Mouse (Mus musculus) embryo, embryonic 11 days (tissue): Measurements from ENCODE around the gene Mllt10.

Experiments used
- DNase-seq: peaks from one replicate; pipeline ENCODE4 v3.0.0-alpha.2; 2015

The Mllt10 gene

DNA sequence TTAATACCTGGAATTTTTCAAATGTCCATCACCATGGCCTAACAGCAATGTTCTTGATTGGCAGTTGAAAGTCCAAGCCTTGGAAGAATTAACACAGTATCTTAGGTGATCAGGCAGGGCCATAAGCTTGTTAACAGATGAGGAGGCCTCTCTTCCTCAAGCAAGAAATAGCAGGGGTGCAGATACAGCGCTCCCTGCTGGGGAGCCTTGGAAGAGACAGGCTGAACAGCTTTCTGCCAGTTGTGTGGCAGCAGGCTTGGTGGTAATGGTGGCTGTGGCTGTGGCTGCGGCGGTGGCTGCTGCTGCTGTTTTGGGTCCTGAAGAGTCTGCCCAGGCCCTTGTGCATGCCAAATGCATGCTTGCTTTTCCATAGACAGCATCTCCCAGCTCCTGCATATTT, 150.1 kb downstream of the Mllt10 start:
- DNase-seq = peak; percentile 55

DNA sequence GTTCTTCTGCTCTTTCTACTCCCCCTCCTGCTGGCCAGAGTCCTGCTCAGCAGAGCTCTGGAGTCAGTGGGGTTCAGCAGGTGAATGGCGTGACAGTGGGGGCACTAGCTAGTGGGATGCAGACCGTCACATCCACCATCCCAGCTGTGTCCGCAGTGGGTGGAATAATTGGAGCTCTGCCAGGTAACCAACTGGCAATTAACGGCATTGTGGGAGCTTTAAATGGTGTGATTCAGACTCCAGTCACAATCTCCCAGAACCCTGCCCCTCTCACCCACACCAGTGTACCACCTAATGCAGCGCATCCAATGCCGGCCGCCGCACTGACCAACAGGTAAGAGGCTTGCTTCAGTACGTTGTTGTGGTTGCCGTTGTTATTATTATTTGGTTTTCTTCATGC, 151.8 kb downstream of the Mllt10 start:
- no peak for DNase-seq

DNA sequence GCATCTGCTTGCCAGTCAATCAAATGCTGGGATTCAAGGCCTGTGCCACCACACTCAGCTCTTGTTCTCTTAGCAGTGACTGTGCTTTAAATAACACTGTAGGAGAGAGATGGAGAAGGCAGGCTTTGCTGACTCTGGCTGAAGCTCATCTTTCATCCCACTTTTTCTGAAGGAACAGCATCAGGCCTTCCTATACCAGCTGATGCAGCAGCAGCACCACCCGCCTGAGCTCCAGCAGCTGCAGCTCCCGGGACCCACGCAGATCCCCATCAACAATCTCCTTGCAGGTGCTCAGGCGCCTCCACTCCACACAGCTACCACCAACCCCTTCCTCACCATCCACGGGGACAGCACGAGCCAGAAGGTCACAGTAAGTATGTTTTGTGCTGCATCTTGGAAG, 153.5 kb downstream of the Mllt10 start:
- DNase-seq = no peak

DNA sequence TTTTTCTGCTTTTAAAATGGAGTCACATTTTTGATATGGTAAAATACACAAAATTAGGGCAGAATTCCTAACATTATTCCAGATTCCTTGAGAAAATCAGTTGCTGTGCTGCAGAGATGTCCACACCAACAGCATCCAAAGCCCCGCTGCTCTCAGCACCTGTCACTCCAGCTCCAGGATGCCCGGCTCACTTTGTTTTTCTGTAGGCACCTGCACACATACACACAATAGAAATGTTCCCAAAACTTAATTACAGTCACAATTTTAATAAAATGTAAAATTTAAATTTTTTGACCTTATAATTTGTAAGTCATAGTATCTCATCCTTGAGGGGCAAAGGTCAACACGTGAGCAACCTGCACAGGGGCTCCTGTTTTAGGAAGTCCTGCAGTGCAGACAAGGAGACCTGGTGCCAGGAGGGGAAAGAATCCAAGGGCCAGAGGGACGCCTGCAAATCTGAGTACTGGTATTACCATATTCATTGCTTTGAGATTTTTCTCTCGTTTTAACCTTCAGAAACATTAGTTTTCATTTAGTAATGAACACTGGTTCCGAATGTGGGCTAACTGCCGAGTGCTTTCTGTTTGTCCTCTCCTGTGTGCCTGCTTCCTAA, 154.3 kb downstream of the Mllt10 start:
- DNase-seq = no peak

DNA sequence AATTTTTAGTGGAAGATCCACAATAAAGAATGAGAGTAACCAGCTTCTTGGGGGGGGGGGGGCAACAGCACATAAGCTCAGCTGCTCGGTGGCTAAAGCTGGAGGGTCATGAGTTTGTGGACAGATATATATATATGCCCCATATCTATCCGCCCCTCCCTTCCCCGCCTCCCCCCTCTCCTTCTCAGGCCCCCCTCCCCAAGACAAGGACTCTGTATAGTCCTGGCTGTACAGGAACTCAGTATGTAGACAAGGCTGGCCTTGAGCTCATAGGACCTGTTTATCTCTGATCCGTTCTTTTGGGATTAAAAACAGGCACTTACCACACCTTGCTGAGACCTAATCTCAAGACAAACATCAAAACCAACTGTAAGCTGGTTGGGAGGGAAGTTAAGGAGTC, 154.9 kb downstream of the Mllt10 start:
- DNase-seq = no peak

DNA sequence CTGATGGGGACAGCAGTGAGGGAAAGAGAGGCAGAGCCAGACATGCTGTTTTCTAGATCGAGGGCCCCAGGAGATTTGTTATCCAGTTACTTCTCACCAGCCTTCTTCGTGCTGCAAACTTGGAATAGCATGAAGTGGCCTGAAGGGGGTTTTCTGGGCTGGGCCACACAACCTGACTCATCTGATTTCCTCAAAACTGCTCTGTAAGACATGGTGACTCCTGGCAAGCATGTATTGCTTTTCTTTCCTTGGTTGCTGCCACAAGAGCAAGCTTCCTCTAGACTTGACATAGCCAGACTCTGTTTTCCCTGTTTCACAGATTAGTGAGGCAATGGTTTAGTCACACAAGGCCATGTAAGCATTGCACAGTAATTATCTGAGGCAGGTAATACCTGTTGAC, 159.0 kb downstream of the Mllt10 start:
- no peak for DNase-seq

DNA sequence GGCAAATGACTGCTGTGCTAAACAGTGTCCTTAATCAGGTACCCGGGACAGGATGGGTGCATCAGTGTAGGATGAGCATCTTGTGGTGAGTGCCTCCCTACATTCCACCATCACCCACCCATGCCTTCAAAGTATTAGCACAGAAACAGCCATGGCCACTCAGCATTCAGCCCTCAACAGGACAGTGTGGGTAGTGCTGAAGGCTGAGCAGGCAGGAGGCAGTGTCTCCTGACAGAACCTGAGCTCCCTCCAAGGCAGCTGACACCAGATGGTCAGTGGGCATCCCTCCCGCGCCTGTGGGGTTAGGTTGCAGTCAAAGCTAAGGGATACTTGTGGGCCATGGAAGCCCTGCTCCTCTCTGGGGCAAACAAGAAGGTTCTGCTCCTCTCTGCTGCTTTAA, 162.8 kb downstream of the Mllt10 start:
- peak; percentile 35 for DNase-seq

DNA sequence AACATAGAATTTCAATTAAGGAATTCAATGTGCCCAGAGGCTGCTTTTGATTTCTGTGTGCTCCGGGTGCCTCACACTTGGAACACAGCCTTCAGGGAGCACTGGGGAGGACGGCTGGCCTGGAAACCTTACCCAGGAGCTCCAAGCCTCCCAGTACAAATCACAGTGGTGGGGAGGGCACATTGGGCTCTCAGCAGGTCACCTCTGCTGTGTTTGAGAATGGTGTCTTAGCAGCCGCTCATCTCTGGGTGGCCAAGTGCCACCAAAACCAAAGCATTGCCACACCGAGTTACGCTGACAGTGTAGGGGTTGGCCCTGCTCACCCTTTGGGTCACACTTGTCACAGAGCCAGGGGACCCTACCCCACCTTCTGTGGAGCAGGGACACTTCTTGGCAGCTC, 163.5 kb downstream of the Mllt10 start:
- DNase-seq = no peak

DNA sequence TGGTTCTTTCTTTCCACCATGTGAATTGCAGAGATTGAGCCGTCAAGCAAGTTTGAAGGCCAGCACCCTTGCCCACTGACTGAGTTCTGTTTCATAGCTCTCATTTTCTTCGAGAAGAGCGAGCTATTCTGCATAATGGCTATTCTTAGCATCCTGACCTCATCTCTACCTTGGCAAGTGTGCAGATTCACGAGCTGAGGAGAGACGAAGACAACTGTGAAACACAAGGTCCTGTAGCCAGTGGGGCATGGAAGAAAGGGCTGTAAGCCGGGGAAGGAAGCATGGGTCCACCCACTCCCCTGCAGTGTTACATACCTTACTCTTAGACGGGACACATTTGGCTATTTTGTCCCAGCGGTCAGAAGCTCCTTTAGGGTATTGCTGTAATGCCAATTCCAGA, 164.1 kb downstream of the Mllt10 start:
- no peak for DNase-seq

DNA sequence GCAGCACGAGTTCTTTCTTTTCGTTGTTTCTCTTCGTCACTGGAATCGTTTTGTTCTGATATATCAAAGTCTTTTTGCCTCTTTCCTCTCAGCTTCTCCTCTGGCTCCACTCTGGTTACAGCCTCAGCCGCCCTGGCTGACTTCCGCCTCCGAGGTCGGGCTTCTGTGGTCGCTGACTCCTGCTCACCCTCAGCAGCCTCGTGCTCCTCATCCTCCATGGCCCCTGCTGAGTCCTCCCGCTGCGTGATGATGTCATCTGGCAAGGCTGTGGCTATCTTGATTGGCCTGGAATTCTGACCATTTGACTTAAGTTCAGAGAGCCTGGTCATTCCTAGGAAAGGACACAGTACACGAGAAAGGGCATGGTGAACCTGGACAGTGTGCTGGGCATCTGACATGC, 164.5 kb downstream of the Mllt10 start:
- no peak for DNase-seq

DNA sequence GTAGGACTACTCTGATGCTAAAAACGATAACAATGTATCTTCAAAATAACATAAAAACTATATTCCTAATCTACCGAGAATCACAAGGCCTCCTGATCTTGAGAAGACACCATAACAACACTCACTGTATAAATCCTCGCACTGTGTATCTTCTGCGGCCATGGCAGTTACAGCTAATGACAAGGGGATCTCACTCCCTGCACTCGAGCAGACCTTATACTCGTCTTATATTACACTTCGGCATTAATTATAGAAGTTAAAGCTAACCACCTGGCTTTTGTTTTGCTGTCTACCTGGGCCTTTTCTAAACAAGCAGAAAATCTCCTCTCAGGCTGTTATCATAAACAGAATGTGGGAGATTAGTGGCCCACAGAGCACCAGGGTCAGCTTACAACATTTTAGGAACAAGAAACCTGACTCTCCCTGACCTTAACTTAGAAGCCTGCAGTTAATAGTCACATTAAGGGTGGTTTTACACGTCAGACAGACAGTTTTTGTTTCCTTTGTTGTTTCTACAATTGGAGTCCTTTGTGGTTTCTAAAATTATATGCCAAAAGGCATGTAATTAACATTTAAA, 173.5 kb downstream of the Mllt10 start:
- peak; percentile 34 for DNase-seq

DNA sequence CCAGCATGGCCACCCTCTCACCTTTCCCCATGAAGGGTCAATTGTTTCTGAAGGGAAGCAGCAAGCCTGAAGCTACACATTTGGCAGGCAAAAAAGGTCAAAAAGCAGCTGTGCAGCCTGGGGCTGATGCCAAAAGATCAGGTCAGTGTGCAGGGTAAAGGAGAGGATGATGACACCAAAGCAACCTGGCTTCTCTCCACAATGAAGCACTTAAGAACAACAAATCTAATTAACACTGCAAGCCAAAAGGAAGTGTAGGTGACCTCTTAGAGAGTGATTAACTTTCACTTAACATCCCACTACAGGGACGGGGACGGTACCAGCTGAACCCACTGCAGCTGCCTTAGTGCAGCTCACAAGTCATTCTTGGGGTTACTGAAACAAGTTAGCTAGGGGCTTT, 174.2 kb downstream of the Mllt10 start:
- DNase-seq = peak; percentile 63

DNA sequence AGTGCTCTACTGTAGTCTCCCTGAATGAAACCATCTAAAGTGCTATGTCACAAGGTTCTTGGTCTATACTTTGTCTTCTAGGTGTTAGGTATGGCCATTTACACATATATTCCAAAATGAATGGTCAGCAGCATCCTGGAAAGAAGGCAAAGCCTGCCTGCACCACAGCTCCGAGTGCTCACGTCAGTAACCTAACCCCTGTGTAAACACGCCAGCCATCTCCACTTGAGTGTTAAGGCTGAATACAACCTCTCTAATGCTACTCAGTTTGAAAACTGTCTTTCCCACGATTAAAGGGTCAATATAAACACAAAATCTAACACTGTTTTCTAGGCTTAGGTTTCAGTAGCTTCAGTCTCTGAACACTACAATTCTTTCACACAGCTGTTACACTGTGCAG, 176.1 kb downstream of the Mllt10 start:
- DNase-seq = no peak

DNA sequence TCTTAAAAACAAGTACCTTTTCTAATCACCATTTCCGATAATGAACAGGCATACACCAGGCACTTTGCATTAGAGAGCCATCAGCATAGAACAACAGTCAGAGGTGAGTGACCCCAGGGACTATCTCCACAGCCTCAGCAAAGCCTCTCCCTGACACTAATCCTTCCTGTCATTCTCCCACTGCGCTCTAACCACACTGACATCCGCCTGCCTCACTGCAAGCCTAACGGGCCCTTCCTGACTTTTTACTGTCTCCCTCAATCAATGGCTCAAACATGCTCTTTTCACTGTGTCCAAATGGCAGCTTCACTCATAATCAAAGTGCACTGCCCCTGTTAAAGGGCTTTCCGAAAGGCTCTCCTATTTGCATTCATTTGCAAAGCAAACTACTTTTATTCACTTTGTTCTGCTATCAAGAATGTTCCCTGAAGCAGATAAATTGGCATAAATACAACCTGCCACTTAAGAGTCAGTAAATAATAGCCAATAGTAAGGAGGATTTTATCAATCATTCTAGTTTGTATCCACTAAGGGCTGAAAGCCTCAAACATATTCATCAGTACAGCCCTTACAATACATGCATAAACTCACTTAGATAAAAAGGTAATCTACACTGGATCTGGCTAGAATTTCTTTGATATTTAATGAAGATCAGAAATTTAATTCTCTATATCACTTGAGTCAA, 178.0 kb downstream of the Mllt10 start:
- DNase-seq = peak; percentile 47

DNA sequence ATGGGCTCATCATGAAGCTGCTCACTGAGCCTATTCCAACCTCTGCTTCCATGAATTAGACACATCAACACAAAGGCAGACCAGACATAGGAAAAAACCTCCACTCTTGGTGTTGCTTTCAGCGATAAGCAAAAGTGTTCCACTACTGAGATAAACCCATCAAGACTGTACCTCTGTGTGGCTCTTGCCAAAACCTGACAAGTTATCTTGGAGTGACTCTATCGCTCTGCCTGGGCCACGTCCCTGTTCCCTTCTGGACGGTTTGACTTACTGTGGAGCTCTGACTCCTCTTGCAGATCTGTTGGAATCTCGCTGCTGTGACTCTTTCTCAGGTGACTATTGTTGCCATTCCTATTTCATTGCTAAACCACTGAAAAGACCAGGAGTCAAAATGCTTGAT, 180.5 kb downstream of the Mllt10 start:
- DNase-seq = no peak

DNA sequence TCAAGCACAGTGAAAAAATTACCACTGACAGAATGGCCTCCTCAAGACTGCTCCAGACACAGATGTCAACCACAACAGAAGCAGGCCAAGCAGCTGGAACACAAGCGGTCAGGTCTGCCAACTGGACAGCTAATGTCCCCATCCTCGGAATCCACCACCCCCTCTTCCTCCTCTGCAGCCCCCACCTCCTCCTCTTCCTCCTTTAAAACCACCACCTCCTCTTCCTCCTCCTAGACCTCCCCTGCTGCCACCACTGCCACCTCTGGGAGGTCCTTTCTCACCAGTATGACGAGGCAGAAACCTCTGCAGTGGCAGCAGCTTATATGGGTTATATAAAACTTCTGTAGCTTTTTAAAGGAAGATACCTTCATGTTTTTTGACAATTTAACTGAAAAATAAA, 194.2 kb downstream of the Mllt10 start:
- DNase-seq = no peak
